Mouse (Mus musculus) adrenal gland, postnatal 4 days (tissue): ENCODE results near the gene Trabd2b. TPM values are rescaled to one million over a fixed set of nuclear protein-coding genes. Genes with fewer than 3 reads are reported as not detected.

Source experiments
- DNase-seq, 2 experiments: peaks; one replicate each; pipeline ENCODE4 v3.0.0; 2021 to 2022; ENCODE audit warnings: low spot score in 2 of 2, mixed read lengths in 2 of 2
- total RNA-seq, 2 experiments: library from RNA; stranded (reverse); gene quantifications; 2 replicates each; pipeline ENCODE4 v1.2.3; 2021

Trabd2b gene
- total RNA-seq, 2 experiments from 2014 or later: 1.9 to 7.2 TPM

- DNase-seq: no peak
These were observed 178.2 kb downstream of the Trabd2b start for GRCm38 (mm10) chr4:114584686-114585085.

- no peak for DNase-seq
These were observed 187.2 kb downstream of the Trabd2b start for GRCm38 (mm10) chr4:114593554-114594215.

GRCm38 (mm10) chr4:114595188-114595701 is 188.7 kb downstream of the Trabd2b start:
- no peak for DNase-seq

GRCm38 (mm10) chr4:114599121-114599520 is 192.6 kb downstream of the Trabd2b start:
- DNase-seq: no peak

GRCm38 (mm10) chr4:114601201-114602009 is 194.9 kb downstream of the Trabd2b start:
- no peak for DNase-seq

GRCm38 (mm10) chr4:114605670-114606069 is 199.1 kb downstream of the Trabd2b start:
- DNase-seq: no peak

- no peak for DNase-seq
These were observed 201.3 kb downstream of the Trabd2b start for GRCm38 (mm10) chr4:114607873-114608272.

- no peak for DNase-seq
These were observed 202.8 kb downstream of the Trabd2b start for GRCm38 (mm10) chr4:114609297-114609696.

- no peak for DNase-seq
These were observed 204.8 kb downstream of the Trabd2b start for GRCm38 (mm10) chr4:114611166-114611929.

GRCm38 (mm10) chr4:114612032-114612431 is 205.5 kb downstream of the Trabd2b start:
- DNase-seq: no peak

- DNase-seq: no peak
These were observed 206.3 kb downstream of the Trabd2b start for GRCm38 (mm10) chr4:114612827-114613226.

- peak in 1 of 2 experiments; percentile 12 for DNase-seq
These were observed 207.6 kb downstream of the Trabd2b start for GRCm38 (mm10) chr4:114614086-114614485.

- DNase-seq: no peak
These were observed 209.2 kb downstream of the Trabd2b start for GRCm38 (mm10) chr4:114615765-114616164.

- no peak for DNase-seq
These were observed 216.4 kb downstream of the Trabd2b start for GRCm38 (mm10) chr4:114622929-114623328.

GRCm38 (mm10) chr4:114624114-114624910 is 217.8 kb downstream of the Trabd2b start:
- DNase-seq: no peak

GRCm38 (mm10) chr4:114625357-114625756 is 218.8 kb downstream of the Trabd2b start:
- no peak for DNase-seq

- no peak for DNase-seq
These were observed 219.4 kb downstream of the Trabd2b start for GRCm38 (mm10) chr4:114625920-114626319.

GRCm38 (mm10) chr4:114627674-114628293 is 221.3 kb downstream of the Trabd2b start:
- no peak for DNase-seq

- peak; percentile 22 to 28 for DNase-seq
These were observed 229.4 kb downstream of the Trabd2b start for GRCm38 (mm10) chr4:114635889-114636288.

GRCm38 (mm10) chr4:114636324-114636723 is 229.8 kb downstream of the Trabd2b start:
- no peak for DNase-seq
